Mouse (Mus musculus): ENCODE results near the gene Actg2. TPM values are rescaled to one million over a fixed set of nuclear protein-coding genes. Genes with fewer than 3 reads are reported as not detected.

Gene Actg2
- total and polyA plus RNA-seq, 3 experiments, result 1.1 to 5.6 (median 1.6) TPM

GRCm38 (mm10) chr6:83473240-83473639 is 62.8 kb downstream of the Actg2 start:
- dilution Hi-C loops (cut with MboI; ENCODE audit: extremely low pct_ligation_motif_present, extremely low pct_unique_long_range_greater_than_20kb, low sequenced_read_pairs), result no loop called here

GRCm38 (mm10) chr6:83471739-83472138 is 64.3 kb downstream of the Actg2 start:
- Histone ChIP-seq H3K4me2 (ENCODE audit: insufficient read depth, low read depth, poor library complexity, severe bottlenecking) (no peak overlapping the region), H3K9ac (ENCODE audit: insufficient read depth, low read depth) (no peak overlapping the region), H3K27ac (ENCODE audit: insufficient read depth, low read depth) (no peak overlapping the region), H3K4me1 (ENCODE audit: control insufficient read depth in 1 of 2, insufficient read depth in 2 of 2) (peaks cover 0 to 8% of the 10 kb centered on the region in 2 experiments; a peak in 2 of 4 replicates), H3K4me3 (replicated peaks in 1 of 3; ENCODE audit: low read depth in 2 of 3, low read length in 2 of 3, poor library complexity in 1 of 3) (no peak overlapping the region), H3K27me3 (replicated peaks) (no peaks in the 10 kb centered on the region), H3K79me2 (replicated peaks; ENCODE audit: control insufficient read depth, extremely low read depth, insufficient read depth, poor library complexity, severe bottlenecking) (no peaks in the 10 kb centered on the region), H3K9me3 (replicated peaks; ENCODE audit: low read length) (no peaks in the 10 kb centered on the region), H3K36me3 (replicated peaks in 1 of 2; ENCODE audit: control insufficient read depth in 1 of 2, insufficient read depth in 1 of 2, low read length in 1 of 2) (peaks cover 0 to 2% of the 10 kb centered on the region in 2 experiments)
- in situ Hi-C loops (cut with MboI; ENCODE audit: low pct_ligation_motif_present, low pct_unique_long_range_greater_than_20kb, low sequenced_read_pairs), result no loop called here
- DNase-seq (ENCODE audit: extremely low read depth), result no peak
- TF ChIP-seq E2F4 (IDR thresholded peaks at IDR 0.05; ENCODE audit: insufficient replicate concordance, low read depth, low read length), result no peak
- no peak for TF ChIP-seq TBP (conservative IDR thresholded peaks at IDR 0.05; ENCODE audit: low read depth, low read length)
- no peak for TF ChIP-seq ZNF384 (IDR thresholded peaks at IDR 0.05; ENCODE audit: low read depth, low read length)
- no peak for TF ChIP-seq CHD2 (IDR thresholded peaks at IDR 0.05; ENCODE audit: low read length)
- no peak for TF ChIP-seq UBTF (IDR thresholded peaks at IDR 0.05; ENCODE audit: low read depth, low read length)
- no peak for TF ChIP-seq SMC3 (IDR thresholded peaks at IDR 0.05; ENCODE audit: low read depth, low read length)
- no peak for TF ChIP-seq ZMIZ1 (IDR thresholded peaks at IDR 0.05; ENCODE audit: low read depth, low read length)
- no peak for TF ChIP-seq USF2 (conservative IDR thresholded peaks at IDR 0.05; ENCODE audit: low read depth, low read length)
- dilution Hi-C loops (cut with MboI; ENCODE audit: extremely low pct_ligation_motif_present, extremely low pct_unique_long_range_greater_than_20kb, low sequenced_read_pairs), result no loop called here

More at GRCm38 (mm10) chr6:83473240-83473639, 62.8 kb downstream of the Actg2 start:
- no peak overlapping the region for H3K4me2 ChIP-seq (ENCODE audit: insufficient read depth, low read depth, poor library complexity, severe bottlenecking)
- H3K4me1 ChIP-seq (ENCODE audit: control insufficient read depth in 1 of 2, insufficient read depth in 2 of 2), result peaks cover 0 to 23% of the 10 kb centered on the region in 2 experiments; a peak in 2 of 4 replicates
- DNase-seq (ENCODE audit: extremely low read depth), result no peak
- H3K9ac ChIP-seq (ENCODE audit: insufficient read depth, low read depth), result no peak overlapping the region
- H3K79me2 ChIP-seq (replicated peaks; ENCODE audit: control insufficient read depth, extremely low read depth, insufficient read depth, poor library complexity, severe bottlenecking), result no peaks in the 10 kb centered on the region
- in situ Hi-C loops (cut with MboI; ENCODE audit: low pct_ligation_motif_present, low pct_unique_long_range_greater_than_20kb, low sequenced_read_pairs), result no loop called here
- H3K4me3 ChIP-seq (replicated peaks in 1 of 3; ENCODE audit: low read depth in 2 of 3, low read length in 2 of 3, poor library complexity in 1 of 3), result no peak overlapping the region
- H3K36me3 ChIP-seq (replicated peaks in 1 of 2; ENCODE audit: control insufficient read depth in 1 of 2, insufficient read depth in 1 of 2, low read length in 1 of 2), result peaks cover 0 to 2% of the 10 kb centered on the region in 2 experiments
- H3K9me3 ChIP-seq (replicated peaks; ENCODE audit: low read length), result no peaks in the 10 kb centered on the region
- no peak for TF ChIP-seq SIN3A (IDR thresholded peaks at IDR 0.05; ENCODE audit: low read length)
- no peaks in the 10 kb centered on the region for H3K27me3 ChIP-seq (replicated peaks)
- no peak overlapping the region for H3K27ac ChIP-seq (ENCODE audit: insufficient read depth, low read depth)

DNA sequence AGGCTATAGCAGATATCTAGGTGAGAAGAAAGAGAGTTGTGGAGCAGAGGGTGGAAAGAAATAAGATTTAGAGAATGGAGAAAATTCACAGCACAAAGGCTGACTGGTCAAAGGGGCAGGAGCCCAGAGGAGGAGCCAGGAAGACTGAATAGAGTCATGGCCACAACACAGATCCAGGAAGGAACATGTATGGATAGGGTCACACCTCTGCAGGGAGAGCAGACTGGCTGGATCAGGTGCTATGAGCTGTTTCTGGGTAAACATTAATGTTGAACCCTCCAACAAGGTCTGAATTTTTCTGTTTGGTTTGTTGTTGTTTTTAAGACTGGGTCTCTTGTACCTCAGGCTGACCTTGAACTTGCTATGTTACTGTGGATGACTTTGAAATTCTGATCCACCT is 72.1 kb downstream of the Actg2 start:
- no peak overlapping the region for H3K4me3 ChIP-seq (replicated peaks in 1 of 3; ENCODE audit: low read depth in 2 of 3, low read length in 2 of 3, poor library complexity in 1 of 3)
- no peaks in the 10 kb centered on the region for H3K79me2 ChIP-seq (replicated peaks; ENCODE audit: control insufficient read depth, extremely low read depth, insufficient read depth, poor library complexity, severe bottlenecking)
- H3K4me2 ChIP-seq (ENCODE audit: insufficient read depth, low read depth, poor library complexity, severe bottlenecking), result no peak overlapping the region
- no peaks in the 10 kb centered on the region for H3K36me3 ChIP-seq (replicated peaks in 1 of 2; ENCODE audit: control insufficient read depth in 1 of 2, insufficient read depth in 1 of 2, low read length in 1 of 2)
- dilution Hi-C loops (cut with MboI; ENCODE audit: extremely low pct_ligation_motif_present, extremely low pct_unique_long_range_greater_than_20kb, low sequenced_read_pairs) (no loop called here), in situ Hi-C loops (cut with MboI; ENCODE audit: low pct_ligation_motif_present, low pct_unique_long_range_greater_than_20kb, low sequenced_read_pairs) (no loop called here)
- H3K9me3 ChIP-seq (replicated peaks; ENCODE audit: low read length), result no peaks in the 10 kb centered on the region
- H3K27ac ChIP-seq (ENCODE audit: insufficient read depth, low read depth), result no peak overlapping the region
- H3K9ac ChIP-seq (ENCODE audit: insufficient read depth, low read depth), result no peak overlapping the region
- TF ChIP-seq POLR2AphosphoS2 (IDR thresholded peaks at IDR 0.05; ENCODE audit: low read depth, low read length) (no peak), MAZ (IDR thresholded peaks at IDR 0.05; ENCODE audit: low read depth, low read length) (no peak), ELF1 (IDR thresholded peaks at IDR 0.05; ENCODE audit: low read depth, low read length) (no peak), CHD1 (IDR thresholded peaks at IDR 0.05; ENCODE audit: low read depth, low read length) (no peak), RCOR1 (conservative IDR thresholded peaks at IDR 0.05; ENCODE audit: low read depth, low read length) (no peak), SMC3 (IDR thresholded peaks at IDR 0.05; ENCODE audit: low read depth, low read length) (no peak), ZC3H11A (IDR thresholded peaks at IDR 0.05; ENCODE audit: low read depth, low read length) (no peak), ZMIZ1 (IDR thresholded peaks at IDR 0.05; ENCODE audit: low read depth, low read length) (no peak), KAT2A (IDR thresholded peaks at IDR 0.05; ENCODE audit: insufficient replicate concordance, low read length) (no peak)
- peaks cover 2% of the 10 kb centered on the region for H3K27me3 ChIP-seq (replicated peaks)
- peaks cover 0 to 18% of the 10 kb centered on the region in 2 experiments; a peak in 3 of 4 replicates for H3K4me1 ChIP-seq (ENCODE audit: control insufficient read depth in 1 of 2, insufficient read depth in 2 of 2)
- no peak for DNase-seq (ENCODE audit: extremely low read depth)

All from CH12.LX (cell line).